Mouse (Mus musculus) stomach, embryonic 15.5 days (tissue): Measurements from ENCODE around the gene Treml1. TPM values are rescaled to one million over a fixed set of nuclear protein-coding genes. Genes with fewer than 3 reads are reported as not detected.

ENCODE experiments used
- ATAC-seq: fragments of 200-750 bp; cut with Nextera tagmentation; 2 replicates; pipeline ENCODE4 v1.8.0; 2017; ENCODE audit warnings: low read depth, moderate number of reproducible peaks, moderate TSS enrichment; ENCODE audit not compliant: insufficient read depth, low FRiP score
- H3K27ac ChIP-seq: fragments of 300-500 bp; sonication (generic); 2 replicates; pipeline ENCODE4 v1.5.1; 2015; ENCODE audit warnings: mild to moderate bottlenecking, inconsistent platforms
- H3K27me3 ChIP-seq: fragments of 300-500 bp; sonication (generic); replicated peaks from 2 replicates; pipeline ENCODE4 v1.6.1; 2015; ENCODE audit warnings: inconsistent platforms
- H3K36me3 ChIP-seq: fragments of 300-500 bp; sonication (generic); 2 replicates; pipeline ENCODE4 v1.6.1; 2015; ENCODE audit warnings: inconsistent platforms
- H3K4me1 ChIP-seq: fragments of 300-500 bp; sonication (generic); 2 replicates; pipeline ENCODE4 v1.6.1; 2015; ENCODE audit warnings: inconsistent platforms
- H3K4me2 ChIP-seq: fragments of 300-500 bp; sonication (generic); 2 replicates; pipeline ENCODE4 v1.6.1; 2015; ENCODE audit warnings: mild to moderate bottlenecking, inconsistent platforms
- H3K4me3 ChIP-seq: fragments of 300-500 bp; sonication (generic); replicated peaks from 2 replicates; pipeline ENCODE4 v1.5.1; 2015; ENCODE audit warnings: inconsistent platforms
- H3K9ac ChIP-seq: fragments of 300-500 bp; sonication (generic); 2 replicates; pipeline ENCODE4 v1.6.1; 2015; ENCODE audit warnings: inconsistent platforms
- H3K9me3 ChIP-seq: fragments of 300-500 bp; sonication (generic); 2 replicates; pipeline ENCODE4 v1.6.1; 2016; ENCODE audit warnings: inconsistent platforms
- WGBS: fragments of 180-500 bp; shearing (Covaris S2); methylation state at CpG from one replicate; pipeline ENCODE4 v1.1.7; 2015; 5-methylcytosine and 5-hydroxymethylcytosine counted together
- polyA plus RNA-seq: library from polyadenylated mRNA; unstranded; fragments of >200 nt; fragmentation: Nextera tagmentation; extraction: Ambion mirVana; gene quantifications from 2 replicates; pipeline ENCODE4 v1.2.1, GENCODE M21; 2015

Treml1 gene
- polyA plus RNA-seq, 1 experiment from 2014 or later, result 0.42 TPM

DNA sequence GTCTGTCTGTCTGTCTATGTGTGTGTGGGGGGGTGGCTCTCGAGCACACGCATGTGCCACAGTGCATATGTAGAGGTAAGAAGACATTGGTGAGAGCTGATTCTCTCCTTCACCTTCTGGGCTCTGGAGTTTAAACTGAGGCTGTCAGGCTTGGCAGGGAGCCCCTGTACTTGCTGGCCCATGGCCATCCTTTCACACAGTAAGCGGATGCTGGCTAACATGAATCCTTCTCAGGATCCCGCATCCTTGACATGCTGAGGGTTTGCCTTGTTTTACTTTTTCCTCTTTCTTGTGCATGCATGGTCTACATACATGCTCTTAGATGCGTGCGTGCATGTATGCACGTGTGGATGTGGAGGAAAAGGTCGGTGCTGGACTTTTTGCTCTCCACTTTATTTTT, 3.2 kb downstream of the Treml1 start:
- no peak overlapping the region for H3K9ac ChIP-seq
- no peaks in the 10 kb centered on the region for H3K27me3 ChIP-seq
- H3K4me2 ChIP-seq, result no peak overlapping the region
- no peaks in the 10 kb centered on the region for H3K4me1 ChIP-seq
- no peaks in the 10 kb centered on the region for H3K36me3 ChIP-seq
- no peak for ATAC-seq
- H3K4me3 ChIP-seq, result no peak overlapping the region
- H3K27ac ChIP-seq, result no peak overlapping the region
- WGBS, result 78% methylated on average over 8 of the region's 8 CpGs
- H3K9me3 ChIP-seq, result no peaks in the 10 kb centered on the region

DNA sequence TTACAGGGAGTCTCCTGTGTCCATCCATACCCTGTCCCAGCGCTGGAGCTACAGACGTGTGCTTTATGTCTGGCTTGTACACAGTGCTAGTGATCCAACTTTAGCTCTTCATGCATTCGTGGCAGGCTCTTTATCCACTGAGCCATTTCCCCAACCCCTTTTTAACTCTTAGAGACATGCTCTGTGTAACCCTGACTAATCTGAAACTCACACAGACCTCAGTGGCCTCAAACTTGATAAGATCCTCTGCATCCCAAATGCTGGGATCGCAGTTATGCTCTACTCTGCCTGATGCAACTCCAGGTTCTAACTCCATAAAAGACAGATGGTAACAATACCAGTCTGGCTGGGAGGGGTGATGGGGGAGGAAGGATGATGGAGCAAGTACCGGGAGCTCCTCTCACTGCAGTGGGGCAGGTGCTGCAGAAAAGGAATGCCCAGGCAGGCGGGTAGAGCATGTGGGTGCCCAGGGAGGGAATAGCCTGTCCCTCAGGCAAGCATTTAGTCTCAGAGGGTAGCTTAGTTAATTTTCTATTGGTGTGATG, 3.8 kb downstream of the Treml1 start:
- Histone ChIP-seq H3K27me3 (no peaks in the 10 kb centered on the region), H3K9ac (no peak overlapping the region), H3K27ac (no peak overlapping the region), H3K4me1 (no peaks in the 10 kb centered on the region), H3K4me2 (no peak overlapping the region), H3K36me3 (no peaks in the 10 kb centered on the region), H3K4me3 (no peak overlapping the region), H3K9me3 (no peaks in the 10 kb centered on the region)
- WGBS, result 64% methylated on average over 6 of the region's 6 CpGs
- ATAC-seq, result no peak

DNA sequence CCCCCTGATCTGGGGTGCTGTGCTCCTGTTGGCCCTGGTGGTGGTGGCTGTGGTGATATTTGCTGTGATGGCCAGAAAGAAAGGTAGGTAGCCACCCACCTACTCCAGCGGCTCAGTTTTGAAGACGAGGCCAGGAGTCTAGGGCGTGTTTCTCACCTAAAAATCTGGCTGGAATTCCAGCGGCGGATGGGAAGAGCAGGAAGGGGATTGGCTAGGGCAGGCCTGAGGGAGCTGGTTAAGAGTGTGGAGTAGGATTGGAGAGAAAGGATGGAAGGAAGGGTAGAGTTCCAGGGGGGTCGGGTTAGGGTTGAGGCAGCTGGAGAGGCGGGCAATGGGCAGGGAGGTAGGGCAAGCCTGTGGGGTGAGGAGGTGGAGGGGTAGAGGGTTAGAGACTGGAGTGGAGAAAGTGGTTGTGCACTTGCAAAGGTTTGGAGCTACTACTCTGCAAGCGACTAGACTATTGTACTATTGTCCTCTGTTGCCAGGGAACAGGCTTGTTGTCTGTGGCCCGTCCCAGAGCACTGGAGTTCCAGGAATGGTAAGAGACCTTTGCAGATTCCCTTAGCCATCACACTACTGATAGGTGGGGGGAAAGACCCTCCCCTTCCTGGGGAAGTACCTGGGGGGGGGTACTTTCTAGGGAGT, 5.9 kb downstream of the Treml1 start:
- no peaks in the 10 kb centered on the region for H3K27me3 ChIP-seq
- no peak overlapping the region for H3K4me3 ChIP-seq
- WGBS, result 79% methylated on average over 9 of the region's 9 CpGs
- H3K27ac ChIP-seq, result no peak overlapping the region
- H3K9ac ChIP-seq, result no peak overlapping the region
- no peaks in the 10 kb centered on the region for H3K4me1 ChIP-seq
- H3K4me2 ChIP-seq, result no peak overlapping the region
- no peaks in the 10 kb centered on the region for H3K36me3 ChIP-seq
- H3K9me3 ChIP-seq, result no peaks in the 10 kb centered on the region
- no peak for ATAC-seq

DNA sequence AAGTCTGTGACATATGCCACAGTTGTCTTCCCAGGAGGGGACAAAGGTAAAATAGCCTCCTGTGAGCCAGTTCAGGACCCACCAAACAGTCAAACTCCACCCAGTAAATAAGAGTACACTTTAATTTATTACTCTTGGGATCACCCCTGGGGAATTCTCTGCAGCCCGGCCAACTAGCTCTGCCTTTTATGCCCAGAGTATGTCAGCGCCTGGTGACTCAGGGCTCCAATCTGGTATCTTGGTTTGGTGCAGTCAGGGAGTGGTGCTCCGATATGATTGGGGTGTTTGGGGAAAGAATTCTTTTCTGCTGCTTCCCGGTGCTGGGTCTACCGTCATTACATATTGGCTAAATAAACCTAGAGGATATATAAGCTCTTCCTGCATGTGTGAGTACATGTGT, 7.1 kb downstream of the Treml1 start:
- no peaks in the 10 kb centered on the region for H3K4me1 ChIP-seq
- no peak for ATAC-seq
- no peaks in the 10 kb centered on the region for H3K27me3 ChIP-seq
- no peak overlapping the region for H3K4me2 ChIP-seq
- H3K27ac ChIP-seq, result no peak overlapping the region
- no peak overlapping the region for H3K9ac ChIP-seq
- no peak overlapping the region for H3K4me3 ChIP-seq
- H3K36me3 ChIP-seq, result no peaks in the 10 kb centered on the region
- H3K9me3 ChIP-seq, result no peaks in the 10 kb centered on the region
- 81% methylated on average over 5 of the region's 5 CpGs for WGBS

DNA sequence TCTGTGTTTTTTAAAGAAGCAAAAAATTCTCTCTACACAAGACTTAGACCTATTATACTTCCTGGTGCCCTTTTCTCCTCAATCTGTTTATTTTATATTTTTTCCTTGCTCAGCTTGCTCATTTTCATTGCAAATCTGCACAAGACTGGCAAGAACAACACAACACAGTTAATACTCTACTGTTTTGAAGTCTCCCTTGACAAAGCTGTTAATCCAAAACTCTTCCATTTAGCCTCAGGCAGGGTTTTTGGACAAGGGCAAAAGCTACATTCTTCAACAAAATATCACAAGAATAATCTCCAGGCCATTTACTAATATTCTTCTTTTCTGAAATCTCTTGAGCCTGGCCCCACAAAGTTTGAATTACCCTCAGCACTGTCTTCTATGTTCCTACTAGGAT, 11.9 kb downstream of the Treml1 start:
- H3K9me3 ChIP-seq, result no peaks in the 10 kb centered on the region
- ATAC-seq, result no peak

DNA sequence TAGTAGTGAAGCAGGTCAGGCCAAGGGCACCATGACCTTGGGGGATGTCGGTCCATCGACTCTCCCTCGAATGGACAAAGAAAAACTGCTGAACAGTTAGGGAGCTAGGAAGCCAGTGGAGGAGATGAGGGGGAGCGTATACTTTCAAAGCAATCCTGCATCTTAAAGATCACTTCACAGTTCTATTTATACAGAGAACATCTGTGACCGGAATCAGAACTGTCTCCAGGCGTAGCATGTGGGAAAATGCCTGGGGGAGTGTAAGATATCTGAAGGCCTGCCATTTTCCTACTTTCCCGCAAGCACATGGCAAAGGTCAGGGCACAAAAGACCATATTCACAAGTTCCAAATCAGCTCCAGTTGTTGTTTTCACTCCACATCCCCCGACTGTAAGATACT, 13.3 kb downstream of the Treml1 start:
- H3K4me2 ChIP-seq, result no peak overlapping the region
- no peak overlapping the region for H3K9ac ChIP-seq
- no peaks in the 10 kb centered on the region for H3K4me1 ChIP-seq
- WGBS, result 73% methylated on average over 8 of the region's 8 CpGs
- H3K27ac ChIP-seq, result no peak overlapping the region
- no peaks in the 10 kb centered on the region for H3K9me3 ChIP-seq
- H3K36me3 ChIP-seq, result no peaks in the 10 kb centered on the region
- H3K4me3 ChIP-seq, result no peak overlapping the region
- no peak for ATAC-seq
- no peaks in the 10 kb centered on the region for H3K27me3 ChIP-seq

More for the DNA sequence above, 11.9 kb downstream of the Treml1 start:
- no peaks in the 10 kb centered on the region for H3K27me3 ChIP-seq
- H3K27ac ChIP-seq, result no peak overlapping the region
- H3K4me3 ChIP-seq, result no peak overlapping the region
- no peaks in the 10 kb centered on the region for H3K36me3 ChIP-seq
- no peak overlapping the region for H3K4me2 ChIP-seq
- no peaks in the 10 kb centered on the region for H3K4me1 ChIP-seq
- H3K9ac ChIP-seq, result no peak overlapping the region

DNA sequence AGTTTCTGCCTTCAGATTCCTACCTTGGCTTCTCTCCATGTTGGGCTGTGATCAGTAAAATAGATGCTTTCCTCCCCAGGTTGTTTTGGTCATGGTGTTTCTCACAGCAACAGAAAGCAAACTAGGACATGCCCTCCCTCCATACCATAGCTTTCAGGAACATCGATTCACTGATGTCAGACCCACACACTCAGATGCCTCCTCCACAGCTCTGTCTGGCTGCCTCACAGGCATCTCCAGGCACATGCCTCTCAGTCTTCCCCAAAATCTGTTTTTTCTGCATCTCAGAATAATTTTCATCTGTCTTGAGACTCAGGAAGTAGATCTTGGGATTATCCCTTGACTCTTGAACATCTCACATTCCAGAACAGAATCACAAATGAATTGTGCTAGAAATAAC, 16.4 kb downstream of the Treml1 start:
- Histone ChIP-seq H3K36me3 (no peaks in the 10 kb centered on the region), H3K4me3 (no peak overlapping the region), H3K27me3 (no peaks in the 10 kb centered on the region), H3K9me3 (no peaks in the 10 kb centered on the region), H3K27ac (no peak overlapping the region), H3K4me1 (no peaks in the 10 kb centered on the region), H3K4me2 (no peak overlapping the region), H3K9ac (no peak overlapping the region)
- no peak for ATAC-seq
- WGBS, result 89% methylated on average over 1 of the region's 1 CpGs

DNA sequence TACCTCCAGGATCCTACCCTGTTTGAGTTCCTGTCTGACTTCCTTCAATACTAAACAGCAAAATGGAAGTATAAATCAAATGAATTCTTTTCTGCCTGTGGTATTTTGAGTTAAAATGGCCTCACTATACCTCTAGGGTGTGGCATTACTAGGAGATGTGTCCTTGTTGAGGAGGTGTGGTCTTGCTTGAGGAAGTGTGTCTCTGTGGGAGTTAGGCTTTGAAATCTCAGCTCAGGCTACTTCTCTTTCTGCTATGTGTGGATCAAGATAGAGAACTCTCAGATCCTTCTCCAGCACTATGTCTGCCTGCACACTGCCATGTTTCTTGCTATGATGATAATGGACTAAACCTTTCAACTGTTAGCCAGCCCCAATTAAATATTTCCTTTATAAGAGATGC, 19.3 kb downstream of the Treml1 start:
- Histone ChIP-seq H3K9ac (no peak overlapping the region), H3K36me3 (no peaks in the 10 kb centered on the region), H3K4me2 (no peak overlapping the region), H3K9me3 (no peaks in the 10 kb centered on the region), H3K27ac (no peak overlapping the region), H3K27me3 (no peaks in the 10 kb centered on the region), H3K4me1 (no peaks in the 10 kb centered on the region), H3K4me3 (no peak overlapping the region)
- ATAC-seq, result no peak

DNA sequence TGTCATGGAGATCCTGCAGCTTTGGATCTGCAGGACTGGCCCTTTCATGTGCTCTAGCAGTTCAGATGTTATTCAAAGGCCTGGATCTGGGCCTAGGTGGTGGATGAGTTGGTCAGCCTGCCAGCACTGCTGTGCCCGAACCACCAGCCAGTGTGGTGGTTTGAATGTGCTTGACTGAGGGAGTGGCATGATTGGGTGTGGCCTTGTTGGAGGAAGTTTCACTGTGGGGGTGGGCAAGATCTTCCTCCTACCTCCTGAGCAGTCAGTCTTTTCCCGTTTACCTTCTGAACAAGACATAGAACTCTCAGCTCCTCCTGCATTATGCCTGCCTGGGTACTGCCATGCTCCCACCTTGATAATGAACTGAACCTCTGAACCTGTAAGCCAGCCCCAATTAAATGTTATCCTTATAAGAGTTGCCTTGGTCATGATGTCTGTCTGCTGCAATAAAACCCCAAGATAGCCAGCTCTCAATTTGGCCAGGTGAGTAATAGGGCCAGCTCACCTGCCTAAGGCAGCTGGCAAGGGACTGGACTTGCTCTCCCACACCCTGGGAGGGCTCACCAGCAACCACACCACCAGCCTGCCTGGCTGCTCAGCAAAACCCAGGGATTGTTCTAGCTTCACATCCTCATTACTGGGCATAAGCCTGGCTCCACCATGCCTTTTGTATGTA, 26.2 kb downstream of the Treml1 start:
- Histone ChIP-seq H3K4me3 (no peak overlapping the region), H3K27ac (no peak overlapping the region), H3K9ac (no peak overlapping the region), H3K9me3 (no peaks in the 10 kb centered on the region), H3K4me2 (no peak overlapping the region), H3K36me3 (peaks cover 42% of the 10 kb centered on the region), H3K27me3 (no peaks in the 10 kb centered on the region), H3K4me1 (no peaks in the 10 kb centered on the region)
- WGBS, result 56% methylated on average over 2 of the region's 2 CpGs
- no peak for ATAC-seq

DNA sequence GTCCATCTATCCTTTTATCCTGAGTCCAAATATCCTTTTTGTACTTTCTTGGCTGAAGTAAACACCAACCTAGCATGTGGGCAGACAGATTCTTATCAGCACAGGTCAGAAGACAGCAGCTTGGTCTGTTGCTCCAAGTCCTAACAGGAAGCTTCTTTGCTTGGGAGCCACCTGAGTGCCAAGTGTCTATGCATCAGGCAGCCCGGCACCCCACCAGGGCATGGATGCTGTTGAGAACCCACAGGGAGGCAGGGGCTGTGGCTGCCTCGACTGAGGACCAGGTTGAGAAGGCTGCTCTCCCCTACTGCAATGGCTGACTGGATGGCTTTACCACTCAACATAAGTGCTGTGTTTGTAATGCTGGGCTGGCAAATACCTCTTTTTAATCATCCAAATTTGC, 28.9 kb downstream of the Treml1 start:
- peaks cover 68% of the 10 kb centered on the region for H3K36me3 ChIP-seq
- no peak overlapping the region for H3K4me3 ChIP-seq
- no peaks in the 10 kb centered on the region for H3K4me1 ChIP-seq
- no peak overlapping the region for H3K27ac ChIP-seq
- no peaks in the 10 kb centered on the region for H3K9me3 ChIP-seq
- H3K27me3 ChIP-seq, result no peaks in the 10 kb centered on the region
- no peak overlapping the region for H3K9ac ChIP-seq
- 80% methylated on average over 2 of the region's 2 CpGs for whole genome bisulfite sequencing
- ATAC-seq, result no peak
- H3K4me2 ChIP-seq, result no peak overlapping the region

DNA sequence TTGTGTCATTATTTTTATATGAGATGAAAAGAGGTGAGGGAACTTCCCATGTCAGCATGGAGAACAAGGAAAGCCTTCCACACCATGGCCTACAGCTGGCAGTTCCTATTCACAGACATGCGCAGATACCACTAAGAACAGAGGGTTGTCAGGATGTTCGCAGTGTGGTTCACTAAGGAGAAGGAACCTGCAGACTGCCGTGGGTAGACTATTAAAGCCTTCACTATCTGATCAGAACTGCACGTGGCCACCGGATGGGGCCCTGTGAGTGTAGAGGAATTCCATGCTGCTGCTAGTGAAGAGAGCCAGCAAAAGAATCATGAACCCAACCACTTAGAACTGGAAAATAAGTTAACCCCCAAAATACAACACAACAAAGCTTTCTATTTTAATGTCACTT, 29.7 kb downstream of the Treml1 start:
- 87% methylated on average over 5 of the region's 5 CpGs for WGBS
- Histone ChIP-seq H3K36me3 (peaks cover 72% of the 10 kb centered on the region), H3K9ac (no peak overlapping the region)

DNA sequence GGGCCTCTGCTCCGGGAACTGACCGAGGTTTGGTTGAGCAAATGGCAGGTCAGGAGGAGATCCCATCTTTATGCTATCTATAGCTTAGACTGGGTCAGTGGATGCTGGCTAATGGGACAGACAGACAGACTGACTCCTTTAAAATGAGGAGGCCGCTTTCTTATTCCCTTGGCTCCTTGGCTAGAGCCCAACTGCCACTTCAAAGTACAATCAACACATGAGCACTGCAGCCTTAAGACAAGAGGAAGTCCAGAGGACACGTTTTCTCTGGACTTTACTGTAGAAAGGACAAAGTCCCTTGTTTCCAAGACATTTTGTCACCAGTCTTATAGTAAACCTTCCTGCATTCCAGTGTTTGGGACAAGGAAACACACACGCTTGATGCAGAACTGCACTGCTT, 31.7 kb downstream of the Treml1 start:
- Histone ChIP-seq H3K9ac (no peak overlapping the region), H3K4me1 (no peaks in the 10 kb centered on the region), H3K27me3 (no peaks in the 10 kb centered on the region), H3K27ac (no peak overlapping the region), H3K9me3 (no peaks in the 10 kb centered on the region), H3K36me3 (peaks cover 74% of the 10 kb centered on the region), H3K4me3 (no peak overlapping the region), H3K4me2 (no peak overlapping the region)
- no peak for ATAC-seq
- 84% methylated on average over 5 of the region's 5 CpGs for WGBS

More for the DNA sequence above, 29.7 kb downstream of the Treml1 start:
- no peak overlapping the region for H3K4me2 ChIP-seq
- no peak overlapping the region for H3K4me3 ChIP-seq
- ATAC-seq, result no peak
- no peaks in the 10 kb centered on the region for H3K9me3 ChIP-seq
- no peak overlapping the region for H3K27ac ChIP-seq
- H3K27me3 ChIP-seq, result no peaks in the 10 kb centered on the region
- no peaks in the 10 kb centered on the region for H3K4me1 ChIP-seq
